Comparison of ENCODE assay signal across 11 mouse cellular contexts in the genomic region with DNA sequence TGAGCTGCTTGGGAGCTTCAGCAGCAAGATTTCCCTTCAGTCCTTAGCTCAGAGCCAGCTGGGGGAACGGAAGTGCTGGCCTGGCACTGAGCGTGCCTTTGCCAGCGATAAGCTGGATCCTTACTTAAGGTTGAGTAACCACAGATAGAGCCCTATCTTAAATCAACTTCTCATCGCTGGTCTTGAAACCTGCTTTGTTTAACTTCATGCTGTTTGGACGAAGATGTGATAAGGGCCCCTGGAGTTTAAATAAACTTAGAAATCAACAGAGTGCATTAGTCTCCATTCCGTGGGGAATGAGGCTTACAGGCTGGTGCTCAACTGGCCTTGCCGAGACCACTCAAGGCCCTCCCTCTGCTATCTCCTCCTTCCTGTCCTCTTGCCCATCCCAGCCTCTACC. TPM values are rescaled to one million over a fixed set of nuclear protein-coding genes. Genes with fewer than 3 reads are reported as not detected.
A peak's percentile ranks its signal among the peaks of the same experiment; 100 is the strongest.
DNase-seq lines count a peak whose midpoint lies in the region; ATAC-seq lines count a peak whose summit lies in the region.
"Had no signal": no experiment of that assay in that cellular context is flagged by ENCODE, and none has a peak within 500 bp of the region (broad histone marks: within the 10 kb centered on the region; RNA-seq: fewer than 3 reads in every experiment).

No protein-coding gene starts in this region.

- H3K4me2 ChIP-seq in kidney, embryonic 15.5 days: no peak overlapping the region
- H3K4me2 ChIP-seq in kidney, embryonic 14.5 days (replicated peaks; ENCODE audit: low read depth, low read length): no peak overlapping the region
- H3K4me2 ChIP-seq in intestine, embryonic 15.5 days (replicated peaks): no peak overlapping the region
- H3K4me2 ChIP-seq in lung, embryonic 15.5 days: 0 out of 2 replicates have a peak overlapping the region, but pooled peaks have one; percentile 13
- no peak overlapping the region for H3K4me2 ChIP-seq in stomach, embryonic 16.5 days (ENCODE audit: low read depth, low read length)
- H3K4me2 ChIP-seq in neural tube, embryonic 15.5 days: no peak overlapping the region

- H3K4me3 ChIP-seq in kidney, embryonic 15.5 days (replicated peaks): no peak overlapping the region
- H3K4me3 ChIP-seq in kidney, embryonic 14.5 days (ENCODE audit: low read length): no peak overlapping the region
- H3K4me3 ChIP-seq in intestine, embryonic 15.5 days (replicated peaks): no peak overlapping the region
- no peak overlapping the region for H3K4me3 ChIP-seq in lung, embryonic 15.5 days
- H3K4me3 ChIP-seq in stomach, embryonic 16.5 days (replicated peaks; ENCODE audit: low read length): no peak overlapping the region
- no peak overlapping the region for H3K4me3 ChIP-seq in neural tube, embryonic 15.5 days (replicated peaks)
- H3K4me3 ChIP-seq: layer of hippocampus, adult 2 months had no signal

- H3K4me1 ChIP-seq in kidney, embryonic 15.5 days: no peaks in the 10 kb centered on the region
- no peaks in the 10 kb centered on the region for H3K4me1 ChIP-seq in kidney, embryonic 14.5 days (ENCODE audit: control insufficient read depth, insufficient read depth, low read length)
- 0 out of 2 replicates have a peak, but pooled peaks cover 7% of the 10 kb centered on the region for H3K4me1 ChIP-seq in intestine, embryonic 15.5 days (replicated peaks)
- peaks cover 23% of the 10 kb centered on the region for H3K4me1 ChIP-seq in lung, embryonic 15.5 days
- no peaks in the 10 kb centered on the region; the same call in 1 of the 2 replicates for H3K4me1 ChIP-seq in stomach, embryonic 16.5 days (ENCODE audit: control insufficient read depth, insufficient read depth, low read length)
- H3K4me1 ChIP-seq in neural tube, embryonic 15.5 days: no peaks in the 10 kb centered on the region

- ATAC-seq in kidney, embryonic 15.5 days (replicated peaks; ENCODE audit: low FRiP score): 0 out of 2 replicates have a peak, but pooled peaks have one; percentile 25
- no peak for ATAC-seq in kidney, embryonic 14.5 days (ENCODE audit: low FRiP score, low TSS enrichment)
- ATAC-seq in intestine, embryonic 15.5 days: peak; percentile 52; the same call in 1 of the 2 replicates
- peak; percentile 69 for ATAC-seq in lung, embryonic 15.5 days (ENCODE audit: borderline replicate concordance, extremely low read depth, low FRiP score, low TSS enrichment)
- peak; percentile 63 for ATAC-seq in stomach, embryonic 16.5 days (ENCODE audit: insufficient read depth, low FRiP score)
- ATAC-seq in neural tube, embryonic 15.5 days (ENCODE audit: low FRiP score): no peak

- 57% methylated on average over 7 of the region's 7 CpGs for WGBS in kidney, embryonic 15.5 days
- 51% methylated on average over 7 of the region's 7 CpGs for WGBS in kidney, embryonic 14.5 days
- WGBS in intestine, embryonic 15.5 days: 13% methylated on average over 7 of the region's 7 CpGs
- WGBS in lung, embryonic 15.5 days: 5% methylated on average over 7 of the region's 7 CpGs
- WGBS in stomach, embryonic 16.5 days: 15% methylated on average over 7 of the region's 7 CpGs
- 72% methylated on average over 7 of the region's 7 CpGs for WGBS in neural tube, embryonic 15.5 days

- no peaks in the 10 kb centered on the region for H3K36me3 ChIP-seq in kidney, embryonic 15.5 days
- H3K36me3 ChIP-seq in kidney, embryonic 14.5 days (ENCODE audit: control insufficient read depth, insufficient read depth, low read length): no peaks in the 10 kb centered on the region
- no peaks in the 10 kb centered on the region for H3K36me3 ChIP-seq in intestine, embryonic 15.5 days
- H3K36me3 ChIP-seq in lung, embryonic 15.5 days: no peaks in the 10 kb centered on the region
- H3K36me3 ChIP-seq in stomach, embryonic 16.5 days (ENCODE audit: control insufficient read depth, insufficient read depth, low read length): no peaks in the 10 kb centered on the region
- no peaks in the 10 kb centered on the region for H3K36me3 ChIP-seq in neural tube, embryonic 15.5 days

- no peaks in the 10 kb centered on the region for H3K9me3 ChIP-seq in kidney, embryonic 15.5 days (replicated peaks)
- no peaks in the 10 kb centered on the region for H3K9me3 ChIP-seq in kidney, embryonic 14.5 days (ENCODE audit: control insufficient read depth, low read length)
- no peaks in the 10 kb centered on the region for H3K9me3 ChIP-seq in intestine, embryonic 15.5 days
- H3K9me3 ChIP-seq in lung, embryonic 15.5 days: no peaks in the 10 kb centered on the region
- no peaks in the 10 kb centered on the region for H3K9me3 ChIP-seq in stomach, embryonic 16.5 days (replicated peaks; ENCODE audit: control insufficient read depth, low read length)
- no peaks in the 10 kb centered on the region for H3K9me3 ChIP-seq in neural tube, embryonic 15.5 days (replicated peaks)

- peak overlapping the region; percentile 64 for H3K27ac ChIP-seq in kidney, embryonic 15.5 days
- H3K27ac ChIP-seq in kidney, embryonic 14.5 days (ENCODE audit: low read depth, low read length): no peak overlapping the region; the same call in 1 of the 2 replicates
- H3K27ac ChIP-seq in intestine, embryonic 15.5 days: peak overlapping the region; percentile 44; the same call in 1 of the 2 replicates
- H3K27ac ChIP-seq in lung, embryonic 15.5 days: peak overlapping the region; percentile 84
- no peak overlapping the region for H3K27ac ChIP-seq in stomach, embryonic 16.5 days (ENCODE audit: low read length)
- no peak overlapping the region for H3K27ac ChIP-seq in neural tube, embryonic 15.5 days (replicated peaks)
- H3K27ac ChIP-seq: layer of hippocampus, adult 2 months had no signal

- DNase-seq in right cerebral cortex, postnatal 25 days: no peak
- DNase-seq in retina, embryonic 14.5 days (ENCODE audit: low spot score): no peak
- DNase-seq: gastrocnemius, postnatal 14 days; left cerebral cortex, postnatal 4 days had no signal

- no peak overlapping the region for H3K9ac ChIP-seq in kidney, embryonic 15.5 days
- H3K9ac ChIP-seq in kidney, embryonic 14.5 days (ENCODE audit: low read depth, low read length): no peak overlapping the region
- H3K9ac ChIP-seq in intestine, embryonic 15.5 days: no peak overlapping the region
- no peak overlapping the region for H3K9ac ChIP-seq in lung, embryonic 15.5 days
- H3K9ac ChIP-seq in stomach, embryonic 16.5 days (ENCODE audit: low read length): no peak overlapping the region
- no peak overlapping the region for H3K9ac ChIP-seq in neural tube, embryonic 15.5 days (replicated peaks)

- H3K27me3 ChIP-seq in kidney, embryonic 15.5 days: no peaks in the 10 kb centered on the region
- H3K27me3 ChIP-seq in kidney, embryonic 14.5 days (ENCODE audit: control insufficient read depth, insufficient read depth, low read length): no peaks in the 10 kb centered on the region
- no peaks in the 10 kb centered on the region for H3K27me3 ChIP-seq in intestine, embryonic 15.5 days (replicated peaks)
- H3K27me3 ChIP-seq in lung, embryonic 15.5 days: no peaks in the 10 kb centered on the region
- no peaks in the 10 kb centered on the region; the same call in 1 of the 2 replicates for H3K27me3 ChIP-seq in stomach, embryonic 16.5 days (ENCODE audit: control insufficient read depth, insufficient read depth, low read length)
- no peaks in the 10 kb centered on the region for H3K27me3 ChIP-seq in neural tube, embryonic 15.5 days (replicated peaks)

RNA-seq across cellular contexts. Expression of a gene that starts 11.7 kb away (rescaled TPM):
- 52.9 and 56.3 TPM in 2 replicates for polyA plus RNA-seq in kidney, embryonic 15.5 days (2015; fragmentation: Nextera tagmentation; extraction: Ambion mirVana)
- 47.0 and 54.7 TPM in 2 replicates for polyA plus RNA-seq in kidney, embryonic 14.5 days (2014; fragmentation: Nextera tagmentation; extraction: Ambion mirVana)
- polyA plus RNA-seq in intestine, embryonic 15.5 days (2015; fragmentation: Nextera tagmentation; extraction: Ambion mirVana): 173 and 195 TPM in 2 replicates
- polyA plus RNA-seq in lung, embryonic 15.5 days (2015; fragmentation: Nextera tagmentation; extraction: Ambion mirVana): 241 and 259 TPM in 2 replicates
- 83.9 and 89.2 TPM in 2 replicates for polyA plus RNA-seq in stomach, embryonic 16.5 days (2015; fragmentation: Nextera tagmentation; extraction: Ambion mirVana)
- 0.96 and 16.8 TPM in 2 replicates for polyA plus RNA-seq in neural tube, embryonic 15.5 days (2015; fragmentation: Nextera tagmentation; extraction: Ambion mirVana)

RNA-seq across cellular contexts. Expression of a gene that starts 27.6 kb away (rescaled TPM):
- 39.3 and 45.6 TPM in 2 replicates for polyA plus RNA-seq in kidney, embryonic 15.5 days (2015; fragmentation: Nextera tagmentation; extraction: Ambion mirVana)
- 73.4 and 76.1 TPM in 2 replicates for polyA plus RNA-seq in kidney, embryonic 14.5 days (2014; fragmentation: Nextera tagmentation; extraction: Ambion mirVana)
- 45.6 and 49.2 TPM in 2 replicates for polyA plus RNA-seq in intestine, embryonic 15.5 days (2015; fragmentation: Nextera tagmentation; extraction: Ambion mirVana)
- 31.7 and 34.3 TPM in 2 replicates for polyA plus RNA-seq in lung, embryonic 15.5 days (2015; fragmentation: Nextera tagmentation; extraction: Ambion mirVana)
- 73.1 and 90.8 TPM in 2 replicates for polyA plus RNA-seq in stomach, embryonic 16.5 days (2015; fragmentation: Nextera tagmentation; extraction: Ambion mirVana)
- polyA plus RNA-seq in neural tube, embryonic 15.5 days (2015; fragmentation: Nextera tagmentation; extraction: Ambion mirVana): 0.13 and 10.1 TPM in 2 replicates

RNA-seq across cellular contexts. Expression of a gene that starts 34.7 kb away (rescaled TPM):
- polyA plus RNA-seq in kidney, embryonic 15.5 days (2015; fragmentation: Nextera tagmentation; extraction: Ambion mirVana): 69.1 and 71.6 TPM in 2 replicates
- 73.5 and 78.9 TPM in 2 replicates for polyA plus RNA-seq in kidney, embryonic 14.5 days (2014; fragmentation: Nextera tagmentation; extraction: Ambion mirVana)
- 96.0 and 101 TPM in 2 replicates for polyA plus RNA-seq in intestine, embryonic 15.5 days (2015; fragmentation: Nextera tagmentation; extraction: Ambion mirVana)
- 66.7 and 66.9 TPM in 2 replicates for polyA plus RNA-seq in lung, embryonic 15.5 days (2015; fragmentation: Nextera tagmentation; extraction: Ambion mirVana)
- 70.7 and 73.9 TPM in 2 replicates for polyA plus RNA-seq in stomach, embryonic 16.5 days (2015; fragmentation: Nextera tagmentation; extraction: Ambion mirVana)
- polyA plus RNA-seq in neural tube, embryonic 15.5 days (2015; fragmentation: Nextera tagmentation; extraction: Ambion mirVana): 73.0 and 77.0 TPM in 2 replicates

RNA-seq across cellular contexts. Expression of a gene that starts 42.1 kb away (rescaled TPM):
- 23.3 and 26.1 TPM in 2 replicates for polyA plus RNA-seq in kidney, embryonic 15.5 days (2015; fragmentation: Nextera tagmentation; extraction: Ambion mirVana)
- polyA plus RNA-seq in kidney, embryonic 14.5 days (2014; fragmentation: Nextera tagmentation; extraction: Ambion mirVana): 19.4 and 26.6 TPM in 2 replicates
- polyA plus RNA-seq in intestine, embryonic 15.5 days (2015; fragmentation: Nextera tagmentation; extraction: Ambion mirVana): 18.5 and 25.7 TPM in 2 replicates
- polyA plus RNA-seq in lung, embryonic 15.5 days (2015; fragmentation: Nextera tagmentation; extraction: Ambion mirVana): 24.7 TPM in 2 replicates
- 14.1 and 14.8 TPM in 2 replicates for polyA plus RNA-seq in stomach, embryonic 16.5 days (2015; fragmentation: Nextera tagmentation; extraction: Ambion mirVana)
- 4.2 and 9.2 TPM in 2 replicates for polyA plus RNA-seq in neural tube, embryonic 15.5 days (2015; fragmentation: Nextera tagmentation; extraction: Ambion mirVana)

RNA-seq across cellular contexts. Expression of a gene that starts 49.0 kb away (rescaled TPM):
- 12.1 and 13.8 TPM in 2 replicates for polyA plus RNA-seq in kidney, embryonic 15.5 days (2015; fragmentation: Nextera tagmentation; extraction: Ambion mirVana)
- 11.5 and 13.5 TPM in 2 replicates for polyA plus RNA-seq in kidney, embryonic 14.5 days (2014; fragmentation: Nextera tagmentation; extraction: Ambion mirVana)
- 13.0 and 15.7 TPM in 2 replicates for polyA plus RNA-seq in intestine, embryonic 15.5 days (2015; fragmentation: Nextera tagmentation; extraction: Ambion mirVana)
- polyA plus RNA-seq in lung, embryonic 15.5 days (2015; fragmentation: Nextera tagmentation; extraction: Ambion mirVana): 11.9 and 13.2 TPM in 2 replicates
- 12.5 and 14.0 TPM in 2 replicates for polyA plus RNA-seq in stomach, embryonic 16.5 days (2015; fragmentation: Nextera tagmentation; extraction: Ambion mirVana)
- polyA plus RNA-seq in neural tube, embryonic 15.5 days (2015; fragmentation: Nextera tagmentation; extraction: Ambion mirVana): 118 and 141 TPM in 2 replicates

Comparison
In these comparisons a context has a peak if more than half of its experiments do, and no peak if none do; other contexts are left out.
1. ATAC-seq: peak in kidney, embryonic 15.5 days (single experiment), intestine, embryonic 15.5 days (single experiment), lung, embryonic 15.5 days (single experiment) and stomach, embryonic 16.5 days (single experiment); none in kidney, embryonic 14.5 days (single experiment) and neural tube, embryonic 15.5 days (single experiment).
2. H3K27ac ChIP-seq: peak in kidney, embryonic 15.5 days (single experiment), intestine, embryonic 15.5 days (single experiment) and lung, embryonic 15.5 days (single experiment); none in kidney, embryonic 14.5 days (single experiment), stomach, embryonic 16.5 days (single experiment) and neural tube, embryonic 15.5 days (single experiment).